Mouse (Mus musculus) lung, embryonic 14.5 days (tissue): ENCODE measurements at regions not wholly inside any gene's neighbourhood (a gene's known extent, or its start where the extent isn't known, plus 50 kb on each side); places are given as distances from the start of the nearest gene placed in this dataset.

Source experiments
- ATAC-seq: fragments of 200-750 bp; cut with Nextera tagmentation; 2 replicates; pipeline ENCODE4 v1.8.0; 2017; ENCODE audit warnings: mild to moderate bottlenecking, moderate TSS enrichment, moderate library complexity; ENCODE audit not compliant: insufficient read depth
- DNase-seq: peaks from one replicate; pipeline ENCODE4 v3.0.0-alpha.2; 2015
- H3K27ac ChIP-seq: fragments of 300-500 bp; sonication (generic); 2 replicates; pipeline ENCODE4 v1.5.1; 2014; ENCODE audit warnings: low read depth, mild to moderate bottlenecking, moderate library complexity
- H3K27me3 ChIP-seq: fragments of 300-500 bp; sonication (generic); 2 replicates; pipeline ENCODE4 v1.6.1; 2014; ENCODE audit warnings: low read length, control low read depth; ENCODE audit not compliant: insufficient read depth
- H3K36me3 ChIP-seq: fragments of 300-500 bp; sonication (generic); 2 replicates; pipeline ENCODE4 v1.6.1; 2014; ENCODE audit warnings: control low read depth; ENCODE audit not compliant: insufficient read depth
- H3K4me1 ChIP-seq: fragments of 300-500 bp; sonication (generic); 2 replicates; pipeline ENCODE4 v1.6.1; 2014; ENCODE audit warnings: antibody characterized with exemption, control low read depth; ENCODE audit not compliant: insufficient read depth
- H3K4me2 ChIP-seq: fragments of 300-500 bp; sonication (generic); 2 replicates; pipeline ENCODE4 v1.6.1; 2014; ENCODE audit warnings: mild to moderate bottlenecking
- H3K4me3 ChIP-seq: fragments of 300-500 bp; sonication (generic); 2 replicates; pipeline ENCODE4 v1.5.1; 2014; ENCODE audit warnings: low read depth, low read length
- H3K9ac ChIP-seq: fragments of 300-500 bp; sonication (generic); 2 replicates; pipeline ENCODE4 v1.6.1; 2014
- H3K9me3 ChIP-seq: fragments of 300-500 bp; sonication (generic); 2 replicates; pipeline ENCODE4 v1.6.1; 2016; ENCODE audit warnings: low read depth, low read length, control low read depth
- CTCF ChIP-seq: IDR thresholded peaks from 2 replicates; pipeline ENCODE4 v1.5.1; 2016; ENCODE audit warnings: antibody characterized with exemption, low read depth
- WGBS: fragments of 180-500 bp; shearing (Covaris S2); extraction: QIAGEN DNeasy Blood & Tissue Kit; methylation state at CpG from one replicate; pipeline ENCODE4 v1.1.7; 2014; 5-methylcytosine and 5-hydroxymethylcytosine counted together

DNA sequence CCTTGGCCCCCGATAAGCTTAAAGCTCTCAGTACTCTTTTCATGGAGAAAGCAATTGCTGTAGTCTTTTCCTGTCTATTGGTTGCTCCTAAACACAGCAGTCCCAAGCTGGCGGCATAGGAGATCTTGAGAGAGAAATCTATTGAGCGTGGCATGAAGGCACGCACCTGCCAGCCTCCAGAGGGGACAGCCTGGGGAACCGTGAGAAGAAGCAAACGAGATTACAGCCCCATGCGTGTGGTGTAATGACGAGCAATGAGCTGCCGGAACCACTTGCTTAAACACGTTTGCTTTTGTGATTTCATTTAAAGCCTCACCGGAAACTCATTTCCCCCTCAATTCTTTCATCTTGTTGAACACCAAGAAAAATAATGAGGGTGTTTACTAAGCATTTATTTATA, 72.0 kb upstream of the Tmem150c start:
- H3K4me2 ChIP-seq = no peak overlapping the region
- no peak for ATAC-seq
- no peaks in the 10 kb centered on the region for H3K9me3 ChIP-seq
- H3K27me3 ChIP-seq = no peaks in the 10 kb centered on the region
- no peak overlapping the region for H3K4me3 ChIP-seq
- H3K9ac ChIP-seq = no peak overlapping the region
- TF ChIP-seq CTCF = no peak
- H3K36me3 ChIP-seq = no peaks in the 10 kb centered on the region
- no peak overlapping the region for H3K27ac ChIP-seq
- no peak for DNase-seq
- H3K4me1 ChIP-seq = no peaks in the 10 kb centered on the region
- WGBS = 51% methylated on average over 11 of the region's 11 CpGs

DNA sequence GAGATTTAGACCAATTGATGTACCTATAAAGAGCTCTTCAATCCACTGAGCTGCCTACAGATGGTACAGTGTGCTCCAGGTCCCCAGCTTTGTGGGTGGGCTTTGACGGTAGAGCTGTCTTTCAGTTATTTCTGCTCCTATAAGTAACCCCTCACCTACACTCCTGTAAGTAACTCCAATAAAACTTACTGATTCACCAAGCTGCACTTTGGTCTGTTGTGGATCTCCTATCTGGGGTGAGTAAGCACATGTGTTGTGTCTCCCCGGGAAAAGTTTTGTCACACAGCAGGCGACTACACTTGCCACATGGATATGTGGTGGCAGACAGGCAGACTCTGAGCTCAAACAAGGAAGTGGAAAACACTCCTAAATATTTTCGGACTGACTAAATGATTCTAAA, 70.4 kb upstream of the Tmem150c start:
- H3K4me3 ChIP-seq = no peak overlapping the region
- no peak for ATAC-seq
- no peak overlapping the region for H3K27ac ChIP-seq
- H3K9ac ChIP-seq = no peak overlapping the region
- H3K9me3 ChIP-seq = no peaks in the 10 kb centered on the region
- no peak for TF ChIP-seq CTCF
- no peaks in the 10 kb centered on the region for H3K4me1 ChIP-seq
- no peaks in the 10 kb centered on the region for H3K36me3 ChIP-seq
- no peak for DNase-seq
- no peaks in the 10 kb centered on the region for H3K27me3 ChIP-seq
- no peak overlapping the region for H3K4me2 ChIP-seq
- 83% methylated on average over 4 of the region's 4 CpGs for WGBS

DNA sequence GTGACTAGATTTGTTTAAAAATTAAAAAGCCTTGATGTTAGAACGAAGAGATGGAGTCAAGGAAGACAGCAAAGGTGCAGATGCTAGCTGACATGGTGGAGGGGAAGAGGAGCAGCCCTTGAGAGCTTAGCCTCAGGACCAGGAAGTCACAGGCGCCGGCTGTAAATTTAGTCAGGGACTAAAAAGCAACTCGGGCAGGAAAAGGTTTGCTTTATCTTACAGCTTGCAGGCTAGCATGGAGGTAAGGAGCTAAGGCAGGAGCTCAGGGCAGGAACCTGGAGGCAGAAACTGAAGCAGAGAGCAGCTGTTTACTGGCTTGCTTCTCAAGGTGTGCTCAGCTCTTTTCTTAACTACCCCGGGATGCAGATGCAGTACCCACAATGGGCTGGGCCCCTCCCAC, 68.3 kb upstream of the Tmem150c start:
- TF ChIP-seq CTCF = no peak
- Histone ChIP-seq H3K27me3 (no peaks in the 10 kb centered on the region), H3K9ac (no peak overlapping the region), H3K36me3 (no peaks in the 10 kb centered on the region), H3K9me3 (no peaks in the 10 kb centered on the region), H3K4me1 (no peaks in the 10 kb centered on the region), H3K27ac (no peak overlapping the region), H3K4me2 (no peak overlapping the region), H3K4me3 (no peak overlapping the region)
- DNase-seq = no peak
- WGBS = 63% methylated on average over 5 of the region's 5 CpGs
- no peak for ATAC-seq

DNA sequence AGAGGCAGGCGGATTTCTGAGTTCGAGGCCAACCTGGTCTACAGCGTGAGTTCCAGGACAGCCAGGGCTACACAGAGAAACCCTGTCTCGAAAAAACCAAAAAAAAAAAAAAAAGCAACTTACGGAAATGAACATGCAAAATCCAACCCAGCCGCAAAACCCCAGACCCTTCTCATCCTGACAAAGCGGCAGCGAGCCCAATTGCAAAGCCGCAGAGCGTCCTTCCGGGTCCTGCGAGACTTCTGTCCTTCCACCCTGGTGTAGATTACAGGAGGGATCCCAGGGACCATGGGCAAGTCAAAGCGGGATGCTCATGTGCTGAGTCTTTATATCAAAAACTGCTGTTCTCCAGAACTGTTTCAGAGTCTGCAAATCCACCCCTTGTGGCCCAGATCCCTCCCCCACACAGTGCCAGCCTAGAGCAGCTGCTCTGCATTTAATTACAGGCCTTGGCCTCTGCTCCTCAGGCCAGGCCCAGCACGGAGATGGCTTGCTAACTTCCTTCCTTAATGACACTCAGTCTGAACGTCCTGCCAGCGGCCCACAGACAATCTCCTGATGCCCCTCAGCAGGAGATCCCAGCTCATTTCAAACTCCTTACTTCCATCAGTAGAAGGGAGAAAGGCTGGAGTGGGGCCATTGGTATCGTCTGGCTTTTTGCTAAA, 67.1 kb upstream of the Tmem150c start:
- ATAC-seq (no peak), DNase-seq (no peak)
- Histone ChIP-seq H3K9me3 (no peaks in the 10 kb centered on the region), H3K27me3 (no peaks in the 10 kb centered on the region), H3K4me1 (no peaks in the 10 kb centered on the region), H3K9ac (no peak overlapping the region), H3K36me3 (no peaks in the 10 kb centered on the region), H3K27ac (no peak overlapping the region), H3K4me3 (no peak overlapping the region), H3K4me2 (no peak overlapping the region)
- 81% methylated on average over 17 of the region's 17 CpGs for WGBS
- TF ChIP-seq CTCF = no peak

DNA sequence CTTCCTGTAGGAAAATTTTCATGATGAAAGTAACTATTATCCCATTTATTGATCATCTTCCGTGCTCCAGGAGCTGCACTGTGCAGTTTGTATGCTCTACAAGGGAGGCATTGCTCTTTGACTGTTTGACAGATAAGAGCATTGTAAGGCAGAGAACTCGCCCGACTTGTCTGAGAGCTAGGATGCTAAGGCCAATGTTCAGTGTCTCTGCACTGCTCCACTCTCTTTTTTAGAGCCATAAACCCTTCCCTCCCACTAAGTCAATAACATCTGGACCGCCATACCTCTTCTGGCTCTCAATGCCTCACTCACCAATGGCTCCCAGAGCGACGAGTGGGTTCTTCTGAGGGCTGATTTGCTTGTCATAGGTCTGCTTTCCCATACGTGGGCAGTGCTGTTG, 65.9 kb upstream of the Tmem150c start:
- H3K36me3 ChIP-seq = no peaks in the 10 kb centered on the region
- no peak overlapping the region for H3K4me3 ChIP-seq
- ATAC-seq (no peak), DNase-seq (no peak)
- no peak overlapping the region for H3K27ac ChIP-seq
- H3K27me3 ChIP-seq = no peaks in the 10 kb centered on the region
- no peak overlapping the region for H3K9ac ChIP-seq
- no peak for TF ChIP-seq CTCF
- H3K4me1 ChIP-seq = no peaks in the 10 kb centered on the region
- H3K9me3 ChIP-seq = no peaks in the 10 kb centered on the region
- H3K4me2 ChIP-seq = no peak overlapping the region
- WGBS = 69% methylated on average over 7 of the region's 7 CpGs

DNA sequence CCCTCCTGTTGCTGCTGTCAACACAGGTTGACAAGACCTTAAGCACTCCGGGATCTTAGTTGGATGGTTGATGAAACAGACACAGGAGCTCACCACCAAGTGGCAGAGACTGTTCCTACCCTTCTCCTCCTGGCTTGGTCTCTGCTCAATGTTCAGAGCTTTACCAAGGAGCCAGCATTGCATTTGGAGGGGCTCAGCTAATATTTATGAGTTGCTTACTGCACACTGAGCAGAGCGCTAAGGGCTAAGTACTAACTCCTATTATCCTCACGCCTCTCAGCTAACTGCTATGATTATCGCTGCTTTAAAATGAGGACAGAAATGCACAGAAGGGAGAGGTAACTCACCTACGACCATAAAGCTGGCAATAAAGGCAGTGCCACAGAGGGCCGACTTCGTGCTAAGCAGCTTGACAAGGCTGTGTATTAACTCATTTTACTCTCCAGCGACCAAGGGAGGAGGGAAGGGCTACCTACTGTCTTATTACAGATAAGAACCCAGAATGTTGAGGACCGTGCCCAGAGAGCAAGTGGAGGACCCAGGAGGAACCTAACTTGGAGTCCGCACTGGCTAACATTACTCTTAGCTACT, 65.3 kb upstream of the Tmem150c start:
- Histone ChIP-seq H3K27ac (no peak overlapping the region), H3K4me3 (no peak overlapping the region), H3K36me3 (no peaks in the 10 kb centered on the region), H3K4me2 (no peak overlapping the region), H3K4me1 (no peaks in the 10 kb centered on the region), H3K27me3 (no peaks in the 10 kb centered on the region), H3K9me3 (no peaks in the 10 kb centered on the region), H3K9ac (no peak overlapping the region)
- ATAC-seq (no peak), DNase-seq (no peak)
- no peak for TF ChIP-seq CTCF
- 77% methylated on average over 10 of the region's 10 CpGs for WGBS

DNA sequence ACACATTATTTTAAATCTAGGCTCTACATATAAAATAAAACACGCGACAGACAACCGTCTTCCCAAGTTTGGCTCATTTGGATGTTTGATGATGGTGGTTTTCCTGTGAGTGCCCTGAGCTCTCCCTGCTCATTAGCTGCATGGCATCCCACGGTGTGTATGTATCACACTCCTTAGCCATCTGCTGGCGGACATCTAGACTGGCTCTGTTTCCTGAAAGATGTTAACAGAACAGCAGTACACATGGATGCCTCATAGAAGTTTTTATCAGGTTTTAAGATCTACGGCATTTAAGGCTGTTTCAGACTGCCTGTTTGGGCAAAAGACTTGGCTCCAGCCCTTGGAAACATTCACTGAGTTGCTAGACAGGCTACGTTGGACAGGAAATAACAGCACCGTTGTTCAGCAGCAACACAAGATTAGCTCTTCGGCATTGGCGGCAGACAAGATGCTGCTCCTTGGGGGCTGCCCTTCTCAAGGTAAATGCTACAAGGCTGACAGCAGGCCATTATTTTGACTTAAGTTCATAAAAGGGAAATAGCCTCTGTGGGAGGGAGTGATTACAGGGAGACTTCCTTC, 61.5 kb upstream of the Tmem150c start:
- H3K27ac ChIP-seq = no peak overlapping the region
- no peak overlapping the region for H3K9ac ChIP-seq

More for the DNA sequence above, 61.5 kb upstream of the Tmem150c start:
- TF ChIP-seq CTCF = no peak
- Histone ChIP-seq H3K9me3 (no peaks in the 10 kb centered on the region), H3K36me3 (no peaks in the 10 kb centered on the region), H3K4me2 (no peak overlapping the region), H3K27me3 (no peaks in the 10 kb centered on the region), H3K4me1 (no peaks in the 10 kb centered on the region), H3K4me3 (no peak overlapping the region)
- 59% methylated on average over 10 of the region's 10 CpGs for WGBS
- ATAC-seq (no peak), DNase-seq (no peak)
